Mouse (Mus musculus) liver, embryonic 14.5 days (tissue): ENCODE data around the gene Slc25a25. TPM values are rescaled to one million over a fixed set of nuclear protein-coding genes. Genes with fewer than 3 reads are reported as not detected.
A peak's percentile ranks its signal among the peaks of the same experiment; 100 is the strongest.

Experiments
- ATAC-seq: fragments of 200-750 bp; cut with Nextera tagmentation; 2 replicates; pipeline ENCODE4 v1.8.0; 2017; ENCODE audit warnings: moderate number of reproducible peaks, mild to moderate bottlenecking, moderate library complexity; ENCODE audit not compliant: insufficient read depth
- DNase-seq, 3 experiments: peaks; one replicate each; pipeline ENCODE4 v3.0.0-alpha.2; 2012 to 2013; ENCODE audit warnings: low read depth in 3 of 3, low spot score in 3 of 3
- H3K27ac ChIP-seq: fragments of 300-500 bp; sonication (generic); 2 replicates; pipeline ENCODE4 v1.5.1; 2014; ENCODE audit warnings: moderate library complexity, mild to moderate bottlenecking, control low read depth, inconsistent platforms
- H3K27me3 ChIP-seq: fragments of 300-500 bp; sonication (generic); 2 replicates; pipeline ENCODE4 v1.6.1; 2014; ENCODE audit warnings: mild to moderate bottlenecking, low read length, moderate library complexity; ENCODE audit not compliant: control insufficient read depth, insufficient read depth
- H3K36me3 ChIP-seq: fragments of 300-500 bp; sonication (generic); replicated peaks from 2 replicates; pipeline ENCODE4 v1.6.1; 2014; ENCODE audit warnings: low read depth; ENCODE audit not compliant: control insufficient read depth, insufficient read depth
- H3K4me1 ChIP-seq, 2 experiments: fragments of 200-500 bp in 1 of 2; fragments of 300-500 bp in 1 of 2; sonication (generic) in 1 of 2; replicated peaks; 2 replicates each; pipeline ENCODE4 v1.6.1; 2012 to 2014; ENCODE audit warnings: antibody characterized with exemption in 1 of 2, inconsistent platforms in 1 of 2, low read length in 1 of 2; ENCODE audit not compliant: control insufficient read depth in 2 of 2, insufficient read depth in 2 of 2
- H3K4me2 ChIP-seq: fragments of 300-500 bp; sonication (generic); 2 replicates; pipeline ENCODE4 v1.6.1; 2014; ENCODE audit warnings: low read depth, mild to moderate bottlenecking, control low read depth, moderate library complexity
- H3K4me3 ChIP-seq, 2 experiments: fragments of 200-500 bp in 1 of 2; fragments of 300-500 bp in 1 of 2; sonication (generic) in 1 of 2; 2 replicates each; pipeline ENCODE4 v1.5.1; 2012 to 2014; ENCODE audit warnings: low read depth in 2 of 2, low read length in 2 of 2, mild to moderate bottlenecking in 2 of 2, control low read depth in 1 of 2, inconsistent platforms in 1 of 2, moderate library complexity in 1 of 2; ENCODE audit not compliant: insufficient read depth in 1 of 2
- H3K9ac ChIP-seq: fragments of 300-500 bp; sonication (generic); replicated peaks from 2 replicates; pipeline ENCODE4 v1.6.1; 2014; ENCODE audit warnings: mild to moderate bottlenecking, control low read depth, moderate library complexity
- H3K9me3 ChIP-seq: fragments of 300-500 bp; sonication (generic); 2 replicates; pipeline ENCODE4 v1.6.1; 2016; ENCODE audit warnings: low read length, mixed read lengths; ENCODE audit not compliant: control insufficient read depth
- CTCF ChIP-seq: IDR thresholded peaks from 2 replicates; pipeline ENCODE4 v1.5.1; 2016; ENCODE audit warnings: antibody characterized with exemption, low read depth, control low read depth
- EP300 ChIP-seq: IDR thresholded peaks from 2 replicates; pipeline ENCODE4 v1.6.1; 2016; ENCODE audit warnings: antibody characterized with exemption, low read depth
- WGBS: fragments of 180-500 bp; shearing (Covaris S2); extraction: QIAGEN DNeasy Blood & Tissue Kit; methylation state at CpG from one replicate; pipeline ENCODE4 v1.1.7; 2014; ENCODE audit not compliant: insufficient replicate concordance; 5-methylcytosine and 5-hydroxymethylcytosine counted together
- polyA plus RNA-seq, 2 experiments: library from polyadenylated mRNA; depleted of rRNA in 1 of 2; stranded (reverse) in 1 of 2; unstranded in 1 of 2; fragments of >200 nt; fragmentation: Nextera tagmentation in 1 of 2; extraction: Ambion mirVana in 1 of 2; gene quantifications; 2 replicates each; pipeline versions ENCODE4 v1.2.1 to v1.2.3; 2012 to 2014

Slc25a25 gene
- polyA plus RNA-seq, 2 experiments: 5.5 to 6.0 TPM

- 0 out of 2 replicates have a peak overlapping the region, but pooled peaks have one; percentile 9 for H3K9ac ChIP-seq
- WGBS: 58% methylated on average over 1 of the region's 1 CpGs
- TF ChIP-seq CTCF (no peak), EP300 (no peak)
Observed at GRCm38 (mm10) chr2:32448480-32448879, 2.8 kb downstream of the Slc25a25 start.

GRCm38 (mm10) chr2:32447264-32447936, 3.8 kb downstream of the Slc25a25 start:
- Histone ChIP-seq H3K9me3 (no peaks in the 10 kb centered on the region), H3K9ac (no peak overlapping the region), H3K36me3 (no peaks in the 10 kb centered on the region; the same call in 1 of the 2 replicates), H3K4me1 (peaks cover 21 to 39% of the 10 kb centered on the region in 2 experiments), H3K27me3 (no peaks in the 10 kb centered on the region), H3K4me3 (no peak overlapping the region), H3K27ac (no peak overlapping the region), H3K4me2 (no peak overlapping the region; the same call in 1 of the 2 replicates)
- ATAC-seq: no peak
- 46% methylated on average over 9 of the region's 9 CpGs for WGBS
- no peak for TF ChIP-seq CTCF
- no peak for TF ChIP-seq EP300
- DNase-seq: no peak

More at GRCm38 (mm10) chr2:32448480-32448879, 2.8 kb downstream of the Slc25a25 start:
- Histone ChIP-seq H3K27me3 (no peaks in the 10 kb centered on the region), H3K4me1 (peaks cover 27 to 43% of the 10 kb centered on the region in 2 experiments), H3K4me3 (no peak overlapping the region), H3K36me3 (no peaks in the 10 kb centered on the region; the same call in 1 of the 2 replicates), H3K27ac (no peak overlapping the region), H3K4me2 (no peak overlapping the region), H3K9me3 (no peaks in the 10 kb centered on the region)
- ATAC-seq: no peak
- no peak for DNase-seq

GRCm38 (mm10) chr2:32445535-32445934, 5.7 kb downstream of the Slc25a25 start:
- H3K27me3 ChIP-seq: no peaks in the 10 kb centered on the region
- H3K36me3 ChIP-seq: no peaks in the 10 kb centered on the region; the same call in 1 of the 2 replicates
- ATAC-seq: no peak
- WGBS: 83% methylated on average over 1 of the region's 1 CpGs
- peaks cover 18 to 40% of the 10 kb centered on the region in 2 experiments for H3K4me1 ChIP-seq
- no peak overlapping the region for H3K27ac ChIP-seq
- DNase-seq: no peak
- TF ChIP-seq EP300: no peak
- no peak for TF ChIP-seq CTCF
- H3K9ac ChIP-seq: no peak overlapping the region
- H3K4me3 ChIP-seq: no peak overlapping the region
- H3K9me3 ChIP-seq: no peaks in the 10 kb centered on the region
- H3K4me2 ChIP-seq: no peak overlapping the region

GRCm38 (mm10) chr2:32441550-32441949, 9.7 kb downstream of the Slc25a25 start:
- Histone ChIP-seq H3K4me3 (no peak overlapping the region), H3K9ac (no peak overlapping the region), H3K4me1 (peaks cover 0 to 30% of the 10 kb centered on the region in 2 experiments), H3K27me3 (no peaks in the 10 kb centered on the region), H3K36me3 (no peaks in the 10 kb centered on the region; the same call in 1 of the 2 replicates), H3K9me3 (no peaks in the 10 kb centered on the region), H3K27ac (no peak overlapping the region), H3K4me2 (no peak overlapping the region)
- TF ChIP-seq EP300: no peak
- TF ChIP-seq CTCF: no peak
- DNase-seq: no peak
- no peak for ATAC-seq
- WGBS: 62% methylated on average over 2 of the region's 2 CpGs

GRCm38 (mm10) chr2:32440632-32441031, 10.6 kb downstream of the Slc25a25 start:
- no peaks in the 10 kb centered on the region; the same call in 1 of the 2 replicates for H3K36me3 ChIP-seq
- no peak overlapping the region for H3K27ac ChIP-seq
- no peak overlapping the region for H3K4me2 ChIP-seq
- WGBS: 67% methylated on average over 1 of the region's 1 CpGs
- no peak for DNase-seq
- no peaks in the 10 kb centered on the region for H3K27me3 ChIP-seq
- H3K4me3 ChIP-seq: no peak overlapping the region
- peaks cover 0 to 30% of the 10 kb centered on the region in 2 experiments for H3K4me1 ChIP-seq
- H3K9me3 ChIP-seq: no peaks in the 10 kb centered on the region
- H3K9ac ChIP-seq: no peak overlapping the region
- ATAC-seq: no peak
- TF ChIP-seq EP300: no peak
- no peak for TF ChIP-seq CTCF
